Mouse (Mus musculus) CH12.LX (cell line): ENCODE data around the gene Lbr.
"Not testable (repeated sequence)": the region's sequence is repeated elsewhere in the genome, so short reads cannot be mapped to it uniquely, and the experiment has no call there.

ENCODE experiments used
- CHD2 ChIP-seq: IDR thresholded peaks from 2 replicates; pipeline ENCODE4 v1.6.1; 2011; ENCODE audit warnings: low read length, improper control_type of control experiment
- CTCF ChIP-seq, 2 experiments: IDR thresholded peaks in 1 of 2; conservative IDR thresholded peaks in 1 of 2; 2 replicates each; pipeline ENCODE4 v1.5.1; 2011 to 2012; ENCODE audit warnings: low read depth in 2 of 2, low read length in 2 of 2, improper control_type of control experiment in 1 of 2, inconsistent platforms in 1 of 2, mild to moderate bottlenecking in 1 of 2, moderate library complexity in 1 of 2
- EP300 ChIP-seq: IDR thresholded peaks from 2 replicates; pipeline ENCODE4 v1.6.1; 2011; ENCODE audit warnings: low read length, improper control_type of control experiment
- KAT2A ChIP-seq: IDR thresholded peaks from 2 replicates; pipeline ENCODE4 v1.6.1; 2012; ENCODE audit warnings: low read length, improper control_type of control experiment, inconsistent platforms; ENCODE audit not compliant: insufficient replicate concordance
- MAFK ChIP-seq: IDR thresholded peaks from 2 replicates; pipeline ENCODE4 v1.6.1; 2011; ENCODE audit warnings: low read length, improper control_type of control experiment; ENCODE audit not compliant: insufficient replicate concordance
- MEF2A ChIP-seq: IDR thresholded peaks from 2 replicates; pipeline ENCODE4 v1.6.1; 2014; ENCODE audit warnings: low read depth, mild to moderate bottlenecking, inconsistent platforms, low read length, improper control_type of control experiment, borderline replicate concordance
- POLR2AphosphoS2 ChIP-seq: IDR thresholded peaks from 2 replicates; pipeline ENCODE4 v1.6.1; 2011; ENCODE audit warnings: low read depth, low read length, improper control_type of control experiment
- ZKSCAN1 ChIP-seq: IDR thresholded peaks from 2 replicates; pipeline ENCODE4 v1.6.1; 2012; ENCODE audit warnings: low read depth, inconsistent platforms, low read length, improper control_type of control experiment, borderline replicate concordance
- ZNF384 ChIP-seq: IDR thresholded peaks from 2 replicates; pipeline ENCODE4 v1.6.1; 2012; ENCODE audit warnings: low read depth, low read length, improper control_type of control experiment, inconsistent platforms

- TF ChIP-seq MEF2A; CTCF (conservative IDR thresholded peaks at IDR 0.05 in 1 of 2, IDR thresholded peaks at IDR 0.05 in 1 of 2; ENCODE audit: low read depth in 2 of 2, low read length in 2 of 2); POLR2AphosphoS2; EP300; KAT2A; ZKSCAN1; MAFK; ZNF384; CHD2: not testable (repeated sequence)
Measured at GRCm38 (mm10) chr1:181782600-181782999, 60.2 kb downstream of the Lbr start.
